Mouse (Mus musculus) Patski (cell line): ENCODE data around the gene Acmsd. TPM values are rescaled to one million over a fixed set of nuclear protein-coding genes. Genes with fewer than 3 reads are reported as not detected.

ENCODE experiments used
- ATAC-seq: fragments of 100-300 bp; one replicate; pipeline ENCODE4 v1.8.0; 2021
- CTCF ChIA-PET: fragments of 350-600 bp; sonication (Branson Sonifier 250); formaldehyde crosslinking; loops from one replicate; lab custom pipeline; 2022; ENCODE audit warnings: inconsistent platforms; lab: Charles Lee
- POLR2A ChIA-PET: fragments of 350-600 bp; sonication (Branson Sonifier 250); formaldehyde crosslinking; loops from one replicate; lab custom pipeline; 2022; ENCODE audit warnings: antibody characterized with exemption, inconsistent platforms; lab: Charles Lee
- DNase-seq: peaks from one replicate; pipeline ENCODE4 v3.0.0-alpha.2; 2011; ENCODE audit warnings: low read depth, low spot score
- H3K27me3 ChIP-seq: fragments of 371-371 bp; one replicate; pipeline ENCODE4 v1.5.1; 2021
- CTCF ChIP-seq: fragments of 100-300 bp; IDR thresholded peaks from one replicate; pipeline ENCODE4 v1.5.1; 2021
- in situ Hi-C: fragments of 300-500 bp; cut with MboI; formaldehyde crosslinking; loops from 3 replicates; pipeline ENCODE4 v1.11.1; 2018; ENCODE audit warnings: low pct_unique_long_range_greater_than_20kb, mixed read lengths
- polyA plus RNA-seq: library from polyadenylated mRNA; unstranded; gene quantifications from one replicate; pipeline ENCODE4 v1.2.3, GENCODE M21; 2021

Gene Acmsd
- polyA plus RNA-seq, 1 experiment from 2014 or later, result not detected

DNA sequence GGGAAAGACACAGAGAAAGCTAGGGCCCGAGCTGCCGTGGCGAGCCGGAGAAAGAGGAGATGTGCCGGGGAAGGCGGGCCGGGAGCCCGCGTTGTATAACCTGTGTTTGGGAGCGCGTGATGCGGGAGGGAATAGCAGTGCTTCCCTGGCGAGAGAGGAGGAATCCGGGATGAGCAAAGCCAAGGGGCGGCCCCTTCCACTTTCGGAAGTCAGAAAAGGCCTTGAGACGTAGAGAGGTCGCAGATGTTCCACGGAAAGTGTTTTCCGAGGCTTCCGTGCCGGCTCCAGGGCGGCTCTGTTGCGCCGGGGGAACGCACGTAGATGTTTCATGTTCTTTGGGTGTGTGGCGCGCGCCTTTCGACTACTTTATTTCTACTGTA, 45.3 kb downstream of the Acmsd start:
- CTCF ChIA-PET, result interaction anchor here (1.2 to 1.7 kb wide), 2 partner anchors 10 to 53 kb away, joined by 3 to 6 read pairs; no protein-coding TSS in a partner anchor
- POLR2A ChIA-PET, result interaction anchor here (1.2 to 1.3 kb wide), 2 partner anchors 11 to 13 kb away, joined by 3 to 4 read pairs; no protein-coding TSS in a partner anchor
- no peaks in the 10 kb centered on the region for H3K27me3 ChIP-seq
- TF ChIP-seq CTCF, result no peak
- no peak for DNase-seq
- in situ Hi-C loops, result loop anchor here (25.0 kb wide), 1 partner anchor 562 kb away; the partner anchor contains the start of gene Mgat5
- ATAC-seq, result peak; percentile 42

GRCm38 (mm10) chr1:127775206-127775720, 46.0 kb downstream of the Acmsd start:
- DNase-seq (no peak), ATAC-seq (no peak)
- ChIA-PET CTCF (interaction anchor here (1.2 to 1.7 kb wide), 2 partner anchors 10 to 52 kb away, joined by 3 to 6 read pairs; no protein-coding TSS in a partner anchor), POLR2A (no interaction called here)
- no peaks in the 10 kb centered on the region for H3K27me3 ChIP-seq
- TF ChIP-seq CTCF, result no peak
- in situ Hi-C loops, result no loop called here

DNA sequence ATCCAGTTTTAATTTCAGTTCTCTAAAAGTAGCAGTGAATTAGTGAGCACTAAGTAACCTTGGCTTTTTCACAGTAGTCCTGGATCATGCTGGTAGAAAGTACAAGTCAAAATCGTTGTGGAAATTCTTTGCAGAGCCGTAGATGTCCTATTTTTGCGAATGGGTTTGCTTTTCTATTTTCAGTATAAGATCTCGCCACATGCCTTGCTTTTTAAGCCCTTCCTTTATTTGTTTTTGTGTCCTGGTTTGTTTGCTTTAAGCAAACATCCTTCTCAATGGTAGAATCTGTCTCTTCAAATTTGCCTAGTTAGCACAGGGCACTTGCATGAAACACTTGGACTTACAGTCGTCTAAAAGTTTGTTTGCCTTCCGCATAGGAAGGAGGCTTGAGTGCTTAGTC, 47.0 kb downstream of the Acmsd start:
- no peak for TF ChIP-seq CTCF
- ChIA-PET POLR2A (no interaction called here), CTCF (interaction anchor here (3.0 kb wide), 1 partner anchor 11 kb away, joined by 16 read pairs; no protein-coding TSS in a partner anchor)
- DNase-seq (no peak), ATAC-seq (no peak)
- H3K27me3 ChIP-seq, result no peaks in the 10 kb centered on the region
- in situ Hi-C loops, result no loop called here

- POLR2A ChIA-PET, result no interaction called here
- no peaks in the 10 kb centered on the region for H3K27me3 ChIP-seq
- no peak for ATAC-seq
- no peak for TF ChIP-seq CTCF
- no peak for DNase-seq
- CTCF ChIA-PET, result interaction anchor here (0.9 to 3.0 kb wide), 2 partner anchors 9 to 13 kb away, joined by 3 to 16 read pairs; no protein-coding TSS in a partner anchor
- in situ Hi-C loops, result no loop called here
Observed at GRCm38 (mm10) chr1:127778611-127779010, 49.4 kb downstream of the Acmsd start.

DNA sequence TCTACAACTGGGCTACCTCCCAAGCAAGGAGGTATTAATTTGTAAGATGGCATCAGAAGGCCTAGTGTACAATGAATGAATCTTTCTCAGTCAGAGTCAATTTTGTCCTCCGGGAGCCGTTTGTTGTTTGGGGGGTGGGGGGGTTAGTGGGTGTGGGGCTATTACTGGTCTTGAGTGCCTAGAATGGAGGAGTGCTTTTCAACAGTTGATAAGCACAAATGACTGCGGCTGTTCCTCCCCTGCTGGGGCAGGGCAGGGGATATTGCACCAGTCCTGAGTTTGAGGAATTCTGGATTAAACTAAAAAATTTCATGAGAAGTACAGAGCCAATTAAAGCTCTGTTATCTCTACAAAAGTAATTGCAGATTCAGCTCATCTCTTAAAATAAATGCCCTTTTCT, 50.9 kb downstream of the Acmsd start:
- H3K27me3 ChIP-seq, result no peaks in the 10 kb centered on the region
- ChIA-PET CTCF (interaction anchor here (1.0 kb wide), 1 partner anchor 14 kb away, joined by 4 read pairs; no protein-coding TSS in a partner anchor), POLR2A (no interaction called here)
- DNase-seq (no peak), ATAC-seq (no peak)
- in situ Hi-C loops, result no loop called here
- no peak for TF ChIP-seq CTCF

GRCm38 (mm10) chr1:127780849-127781248, 51.6 kb downstream of the Acmsd start:
- no peaks in the 10 kb centered on the region for H3K27me3 ChIP-seq
- no peak for DNase-seq
- POLR2A ChIA-PET, result no interaction called here
- in situ Hi-C loops, result no loop called here
- ATAC-seq, result no peak
- no peak for TF ChIP-seq CTCF
- CTCF ChIA-PET, result interaction anchor here (0.9 to 1.0 kb wide), 2 partner anchors 13 to 46 kb away, joined by 3 to 4 read pairs; no protein-coding TSS in a partner anchor

DNA sequence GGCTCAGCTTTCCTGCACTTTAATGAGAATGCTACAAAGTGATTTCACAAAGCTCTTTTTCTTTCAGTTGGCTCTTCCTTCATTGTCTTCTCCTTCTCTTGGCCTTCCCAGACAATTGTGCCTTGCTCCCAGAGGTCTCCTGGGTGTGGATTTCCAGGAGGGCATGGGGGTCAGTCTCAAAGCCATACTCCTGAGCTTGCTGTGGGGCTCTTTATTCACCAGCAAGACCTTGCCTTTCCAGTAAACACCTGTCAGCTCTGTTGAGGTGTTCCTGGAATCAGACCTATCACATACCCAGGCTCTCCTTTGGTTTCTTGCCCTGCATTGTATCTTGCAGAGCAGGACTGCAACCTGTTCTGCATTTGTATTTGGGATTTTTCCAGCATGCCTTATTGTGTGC, 54.6 kb downstream of the Acmsd start:
- DNase-seq (no peak), ATAC-seq (no peak)
- ChIA-PET POLR2A (interaction anchor here (0.6 to 0.7 kb wide), 2 partner anchors 471 to 850 kb away, joined by 3 to 5 read pairs; no protein-coding TSS in a partner anchor), CTCF (no interaction called here)
- no peaks in the 10 kb centered on the region for H3K27me3 ChIP-seq
- in situ Hi-C loops, result no loop called here
- TF ChIP-seq CTCF, result no peak

GRCm38 (mm10) chr1:127785882-127786281, 56.7 kb downstream of the Acmsd start:
- TF ChIP-seq CTCF, result no peak
- ChIA-PET POLR2A (interaction anchor here (1.1 kb wide), 1 partner anchor 12 kb away, joined by 4 read pairs; the partner anchor contains the start of gene Ccnt2), CTCF (interaction anchor here (1.2 to 3.9 kb wide), 2 partner anchors 8 to 16 kb away, joined by 3 to 16 read pairs; no protein-coding TSS in a partner anchor)
- H3K27me3 ChIP-seq, result no peaks in the 10 kb centered on the region
- in situ Hi-C loops, result no loop called here
- ATAC-seq (no peak), DNase-seq (no peak)

GRCm38 (mm10) chr1:127788943-127789342, 59.7 kb downstream of the Acmsd start:
- ChIA-PET CTCF (interaction anchor here (3.9 kb wide), 1 partner anchor 11 kb away, joined by 16 read pairs; no protein-coding TSS in a partner anchor), POLR2A (no interaction called here)
- H3K27me3 ChIP-seq, result no peaks in the 10 kb centered on the region
- in situ Hi-C loops, result no loop called here
- no peak for TF ChIP-seq CTCF
- no peak for DNase-seq
- no peak for ATAC-seq

DNA sequence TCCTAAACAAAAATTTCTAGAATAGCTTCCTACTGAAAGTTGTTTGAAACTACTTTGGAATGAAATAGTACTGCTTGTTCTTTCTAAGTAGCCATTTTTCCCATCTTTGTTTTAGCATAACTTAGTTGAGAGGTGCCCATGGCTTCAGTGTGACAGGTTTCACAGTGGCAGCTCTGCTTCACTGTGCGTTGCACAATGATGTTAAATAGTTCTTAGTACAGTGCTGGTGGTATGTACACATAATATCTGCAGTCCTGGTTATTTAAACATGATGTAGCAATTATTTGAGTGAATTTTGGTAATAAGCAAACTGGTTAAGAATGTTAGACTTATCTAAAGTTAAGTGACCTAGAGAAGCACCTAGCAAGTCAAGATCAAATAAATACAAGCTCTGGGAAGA, 64.2 kb downstream of the Acmsd start:
- ChIA-PET CTCF (interaction anchor here (1.5 kb wide), 1 partner anchor 13 kb away, joined by 4 read pairs; no protein-coding TSS in a partner anchor), POLR2A (no interaction called here)
- in situ Hi-C loops, result no loop called here
- ATAC-seq (no peak), DNase-seq (no peak)
- no peaks in the 10 kb centered on the region for H3K27me3 ChIP-seq
- TF ChIP-seq CTCF, result no peak
